Mouse (Mus musculus) midbrain, embryonic 11.5 days (tissue): ENCODE data around the gene Smim14. TPM values are rescaled to one million over a fixed set of nuclear protein-coding genes. Genes with fewer than 3 reads are reported as not detected.

Experiments
- ATAC-seq: fragments of 200-750 bp; cut with Nextera tagmentation; 2 replicates; pipeline ENCODE4 v1.8.0; 2017; ENCODE audit warnings: moderate TSS enrichment, moderate library complexity; ENCODE audit not compliant: low FRiP score
- DNase-seq: peaks from one replicate; pipeline ENCODE4 v3.0.0; 2015; ENCODE audit warnings: low spot score; ENCODE audit errors: missing footprints
- H3K27ac ChIP-seq: fragments of 300-500 bp; sonication (generic); 2 replicates; pipeline ENCODE4 v1.5.1; 2014; ENCODE audit warnings: low read depth, low read length
- H3K27me3 ChIP-seq: fragments of 300-500 bp; sonication (generic); 2 replicates; pipeline ENCODE4 v1.6.1; 2014; ENCODE audit warnings: mild to moderate bottlenecking, low read length, moderate library complexity, mixed read lengths; ENCODE audit not compliant: control insufficient read depth, insufficient read depth
- H3K36me3 ChIP-seq: fragments of 300-500 bp; sonication (generic); 2 replicates; pipeline ENCODE4 v1.6.1; 2014; ENCODE audit warnings: mild to moderate bottlenecking, low read length, moderate library complexity, mixed read lengths; ENCODE audit not compliant: control insufficient read depth, insufficient read depth
- H3K4me1 ChIP-seq: fragments of 300-500 bp; sonication (generic); 2 replicates; pipeline ENCODE4 v1.6.1; 2014; ENCODE audit warnings: low read length; ENCODE audit not compliant: control insufficient read depth, insufficient read depth
- H3K4me2 ChIP-seq: fragments of 300-500 bp; sonication (generic); 2 replicates; pipeline ENCODE4 v1.6.1; 2014; ENCODE audit warnings: mild to moderate bottlenecking, moderate library complexity
- H3K4me3 ChIP-seq: fragments of 300-500 bp; sonication (generic); 2 replicates; pipeline ENCODE4 v1.5.1; 2014; ENCODE audit warnings: low read depth, low read length
- H3K9ac ChIP-seq: fragments of 300-500 bp; sonication (generic); 2 replicates; pipeline ENCODE4 v1.6.1; 2014; ENCODE audit warnings: low read length
- H3K9me3 ChIP-seq: fragments of 300-500 bp; sonication (generic); 2 replicates; pipeline ENCODE4 v1.6.1; 2016; ENCODE audit warnings: low read length; ENCODE audit not compliant: control insufficient read depth
- WGBS: fragments of 180-500 bp; shearing (Covaris S2); extraction: QIAGEN DNeasy Blood & Tissue Kit; methylation state at CpG from one replicate; pipeline ENCODE4 v1.1.7; 2014; 5-methylcytosine and 5-hydroxymethylcytosine counted together
- polyA plus RNA-seq: library from polyadenylated mRNA; unstranded; fragments of >200 nt; fragmentation: Nextera tagmentation; extraction: Ambion mirVana; gene quantifications from 2 replicates; pipeline ENCODE4 v1.2.1, GENCODE M21; 2014

Gene Smim14
- polyA plus RNA-seq, result 82.9 and 85.1 TPM in 2 replicates

DNA sequence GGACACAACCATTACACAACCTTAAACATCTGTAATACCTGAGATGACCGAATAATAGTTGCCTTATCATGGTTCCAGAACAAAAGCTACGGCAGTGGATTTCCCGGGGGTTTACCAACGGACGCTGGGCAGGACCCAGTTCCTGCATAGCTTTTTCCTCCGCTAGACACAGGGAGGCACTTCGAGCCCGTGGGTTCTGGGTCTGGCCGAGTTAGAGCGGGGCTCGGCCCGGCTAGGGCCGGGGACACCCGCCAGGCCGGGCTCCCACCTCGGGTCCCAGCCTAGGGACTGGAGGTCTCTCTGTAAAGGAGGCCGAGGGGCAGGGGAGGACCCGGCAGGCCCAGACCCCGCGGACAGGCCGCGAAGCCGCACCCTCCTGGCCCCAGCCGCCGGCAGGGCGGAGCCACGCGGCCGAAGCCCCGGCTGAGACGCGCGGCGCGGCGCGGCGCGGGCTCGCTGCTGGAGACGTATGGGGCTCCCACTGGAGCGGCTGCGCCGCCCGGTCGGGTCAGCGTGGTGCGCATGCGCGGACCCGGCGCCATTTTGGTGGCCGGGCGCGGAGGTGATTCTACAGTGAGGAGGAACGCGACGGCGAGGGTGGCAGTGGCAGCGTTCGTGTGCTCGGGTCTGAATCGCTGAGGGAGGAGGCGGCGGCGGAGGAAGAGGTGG, at the start of gene Smim14, which contains the start of gene Ube2k:
TSS of gene Smim14 (minus strand) at position 434 of the 669 bp plus-strand sequence.
TSS of gene Ube2k (plus strand) at position 483 of the 669 bp plus-strand sequence.
- Histone ChIP-seq H3K4me3 (peak within 1 kb of the TSS; percentile 65), H3K9me3 (no peaks in the 10 kb centered on the region), H3K4me2 (peak within 1 kb of the TSS; percentile 72), H3K4me1 (peaks cover 12% of the 10 kb centered on the region), H3K27ac (peak within 1 kb of the TSS; percentile 95), H3K36me3 (no peaks in the 10 kb centered on the region), H3K27me3 (no peaks in the 10 kb centered on the region), H3K9ac (peak within 1 kb of the TSS; percentile 89)
- ATAC-seq (peak; percentile 97), DNase-seq (peak; percentile 100)
- WGBS, result under 1% methylated on average over 62 of the region's 66 CpGs

GRCm38 (mm10) chr5:65586291-65586690, 49.3 kb upstream of the Smim14 start:
- ATAC-seq, result no peak
- Histone ChIP-seq H3K27me3 (no peaks in the 10 kb centered on the region), H3K9me3 (no peaks in the 10 kb centered on the region), H3K4me2 (no peak overlapping the region), H3K4me1 (no peaks in the 10 kb centered on the region), H3K36me3 (peaks cover 5% of the 10 kb centered on the region; the same call in 1 of the 2 replicates), H3K4me3 (no peak overlapping the region), H3K9ac (no peak overlapping the region), H3K27ac (no peak overlapping the region)
- 90% methylated on average over 5 of the region's 5 CpGs for WGBS
- DNase-seq, result peak; percentile 67

DNA sequence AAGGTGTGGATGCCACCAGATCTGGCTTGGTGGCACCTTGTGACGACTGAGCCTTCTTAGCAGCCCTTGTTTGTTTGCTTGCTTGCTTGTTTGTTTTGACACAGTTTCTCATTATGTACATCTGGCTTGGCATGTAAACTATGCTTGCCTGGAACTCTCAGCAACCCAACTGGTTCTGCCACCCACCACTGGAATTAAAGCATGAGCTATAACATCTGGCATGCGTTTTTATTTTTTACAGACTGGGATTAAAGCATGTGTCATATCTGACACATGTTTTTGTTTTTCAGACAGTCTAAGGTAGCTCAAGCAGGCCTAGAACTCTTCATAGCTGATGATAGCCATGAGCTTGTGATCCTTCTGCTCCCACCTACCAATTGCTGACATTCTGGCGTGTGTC, 41.6 kb upstream of the Smim14 start:
- peak; percentile 76 for DNase-seq
- ATAC-seq, result no peak
- no peaks in the 10 kb centered on the region for H3K36me3 ChIP-seq

GRCm38 (mm10) chr5:65575896-65576295, 38.9 kb upstream of the Smim14 start:
- Histone ChIP-seq H3K4me3 (no peak overlapping the region), H3K9ac (no peak overlapping the region), H3K27ac (no peak overlapping the region), H3K4me2 (no peak overlapping the region), H3K27me3 (no peaks in the 10 kb centered on the region), H3K9me3 (no peaks in the 10 kb centered on the region), H3K4me1 (no peaks in the 10 kb centered on the region), H3K36me3 (no peaks in the 10 kb centered on the region)
- DNase-seq (peak; percentile 53), ATAC-seq (no peak)
- 89% methylated on average over 2 of the region's 2 CpGs for WGBS

More for the DNA sequence above, 41.6 kb upstream of the Smim14 start:
- Histone ChIP-seq H3K4me1 (no peaks in the 10 kb centered on the region), H3K4me2 (no peak overlapping the region), H3K4me3 (no peak overlapping the region), H3K27me3 (no peaks in the 10 kb centered on the region), H3K27ac (no peak overlapping the region), H3K9me3 (no peaks in the 10 kb centered on the region), H3K9ac (no peak overlapping the region)
- 88% methylated on average over 3 of the region's 3 CpGs for WGBS

GRCm38 (mm10) chr5:65574876-65575275, 37.9 kb upstream of the Smim14 start:
- Histone ChIP-seq H3K9me3 (no peaks in the 10 kb centered on the region), H3K9ac (no peak overlapping the region), H3K27me3 (no peaks in the 10 kb centered on the region), H3K27ac (no peak overlapping the region), H3K36me3 (no peaks in the 10 kb centered on the region), H3K4me1 (no peaks in the 10 kb centered on the region), H3K4me3 (no peak overlapping the region), H3K4me2 (no peak overlapping the region)
- DNase-seq (no peak), ATAC-seq (no peak)
- WGBS, result 83% methylated on average over 2 of the region's 2 CpGs

GRCm38 (mm10) chr5:65565486-65565885, 28.5 kb upstream of the Smim14 start:
- H3K36me3 ChIP-seq, result 0 out of 2 replicates have a peak, but pooled peaks cover 2% of the 10 kb centered on the region
- H3K27me3 ChIP-seq, result no peaks in the 10 kb centered on the region
- H3K4me1 ChIP-seq, result peaks cover 7% of the 10 kb centered on the region
- peak; percentile 2 for DNase-seq
- no peak overlapping the region for H3K27ac ChIP-seq
- H3K9ac ChIP-seq, result no peak overlapping the region
- no peak overlapping the region for H3K4me3 ChIP-seq
- H3K4me2 ChIP-seq, result no peak overlapping the region
- H3K9me3 ChIP-seq, result no peaks in the 10 kb centered on the region
- ATAC-seq, result no peak
- 90% methylated on average over 2 of the region's 2 CpGs for WGBS

DNA sequence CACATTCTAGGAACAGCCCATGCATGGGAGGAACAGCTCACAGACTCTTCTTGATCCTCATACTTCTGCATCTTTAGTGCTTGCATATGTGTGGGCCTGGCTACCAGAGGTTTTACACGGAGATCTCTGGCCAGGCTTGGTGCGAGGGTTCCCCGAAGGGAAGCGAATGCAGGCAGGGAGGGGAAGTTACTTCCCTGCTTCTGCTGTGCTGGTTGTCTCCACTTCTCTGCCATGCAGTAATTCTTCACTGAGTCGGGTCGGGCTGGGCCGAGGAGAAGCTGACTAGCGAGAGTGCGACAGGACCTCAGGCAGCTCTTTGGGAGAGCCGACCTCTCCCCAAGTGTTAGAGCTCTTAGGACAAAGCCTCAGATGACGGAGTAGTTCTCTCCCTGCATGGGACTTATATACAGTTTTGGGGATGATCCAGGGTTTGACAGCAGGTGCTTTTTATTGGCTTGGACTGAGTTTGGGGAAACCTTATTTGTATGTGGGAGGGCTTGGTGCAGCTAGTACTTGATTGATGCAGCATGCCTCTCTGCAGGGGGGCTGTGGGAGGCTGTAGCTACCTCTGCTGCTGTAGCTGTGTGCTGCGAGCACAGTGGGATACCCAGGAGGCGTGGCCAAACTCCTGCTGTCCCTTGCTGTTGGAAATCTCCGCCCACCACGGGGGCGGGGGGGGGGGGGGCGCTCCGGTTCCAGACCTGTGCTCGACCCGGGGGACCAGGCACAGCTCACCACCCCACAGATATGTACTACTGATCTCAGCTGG, 24.3 kb upstream of the Smim14 start:
- Histone ChIP-seq H3K4me3 (no peak overlapping the region), H3K4me1 (peaks cover 7% of the 10 kb centered on the region), H3K27ac (no peak overlapping the region), H3K4me2 (no peak overlapping the region), H3K9me3 (no peaks in the 10 kb centered on the region), H3K9ac (no peak overlapping the region), H3K27me3 (no peaks in the 10 kb centered on the region), H3K36me3 (no peaks in the 10 kb centered on the region)
- ATAC-seq (0 out of 2 replicates have a peak, but pooled peaks have one; percentile 24), DNase-seq (no peak)
- 35% methylated on average over 18 of the region's 20 CpGs for WGBS

GRCm38 (mm10) chr5:65557109-65557508, 20.1 kb upstream of the Smim14 start:
- H3K4me1 ChIP-seq, result peaks cover 7% of the 10 kb centered on the region

GRCm38 (mm10) chr5:65549677-65550076, 12.7 kb upstream of the Smim14 start:
- H3K4me3 ChIP-seq, result no peak overlapping the region
- H3K9me3 ChIP-seq, result no peaks in the 10 kb centered on the region
- DNase-seq, result peak; percentile 21
- no peak overlapping the region for H3K4me2 ChIP-seq
- no peak overlapping the region for H3K9ac ChIP-seq
- ATAC-seq, result no peak
- H3K27me3 ChIP-seq, result no peaks in the 10 kb centered on the region
- no peaks in the 10 kb centered on the region for H3K4me1 ChIP-seq
- 96% methylated on average over 1 of the region's 1 CpGs for WGBS
- no peak overlapping the region for H3K27ac ChIP-seq
- H3K36me3 ChIP-seq, result no peaks in the 10 kb centered on the region; the same call in 1 of the 2 replicates

More at GRCm38 (mm10) chr5:65557109-65557508, 20.1 kb upstream of the Smim14 start:
- Histone ChIP-seq H3K27me3 (no peaks in the 10 kb centered on the region), H3K4me3 (no peak overlapping the region), H3K4me2 (no peak overlapping the region), H3K36me3 (no peaks in the 10 kb centered on the region; the same call in 1 of the 2 replicates), H3K9ac (no peak overlapping the region), H3K27ac (no peak overlapping the region), H3K9me3 (no peaks in the 10 kb centered on the region)
- ATAC-seq, result no peak
- no peak for DNase-seq
